Mouse (Mus musculus) cerebellum, adult 2 months (tissue): ENCODE measurements around the gene Zbtb20.

Source experiments
- CTCF ChIP-seq: fragments of 200-500 bp; IDR thresholded peaks from 2 replicates; pipeline ENCODE4 v1.5.1; 2011; ENCODE audit warnings: low read depth, mild to moderate bottlenecking, control low read depth, low read length, moderate library complexity, borderline replicate concordance; ENCODE audit not compliant: insufficient read depth
- POLR2A ChIP-seq: fragments of 200-500 bp; IDR thresholded peaks from 2 replicates; pipeline ENCODE4 v1.6.1; 2011; ENCODE audit warnings: low read length, control low read depth, borderline replicate concordance; ENCODE audit not compliant: insufficient read depth

DNA sequence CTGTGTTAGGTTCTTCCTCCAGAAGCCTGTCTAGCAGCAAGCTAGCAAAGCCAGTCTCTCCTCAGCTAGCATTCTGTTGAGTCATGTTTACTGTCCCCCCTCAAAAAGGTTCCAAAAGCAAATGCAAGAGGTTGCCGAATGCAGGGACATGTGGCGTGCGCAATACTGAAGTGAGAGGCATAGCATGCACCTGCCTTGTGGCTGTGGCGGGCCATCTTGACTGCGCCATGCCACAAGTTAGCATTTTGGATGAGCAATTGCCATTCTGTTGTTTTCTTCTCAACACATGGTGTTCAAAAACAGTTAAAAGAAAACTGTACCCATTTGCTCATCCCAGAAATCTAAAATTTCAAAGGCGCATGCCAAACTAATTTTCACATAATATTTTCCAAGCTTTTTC is 649.9 kb downstream of the Zbtb20 start:
- TF ChIP-seq CTCF, result no peak
- no peak for TF ChIP-seq POLR2A
